Mouse (Mus musculus): ENCODE data around the gene Nrxn3. TPM values are rescaled to one million over a fixed set of nuclear protein-coding genes. Genes with fewer than 3 reads are reported as not detected.

Gene Nrxn3
- polyA plus RNA-seq, 1 experiment = 0.09 TPM

DNA sequence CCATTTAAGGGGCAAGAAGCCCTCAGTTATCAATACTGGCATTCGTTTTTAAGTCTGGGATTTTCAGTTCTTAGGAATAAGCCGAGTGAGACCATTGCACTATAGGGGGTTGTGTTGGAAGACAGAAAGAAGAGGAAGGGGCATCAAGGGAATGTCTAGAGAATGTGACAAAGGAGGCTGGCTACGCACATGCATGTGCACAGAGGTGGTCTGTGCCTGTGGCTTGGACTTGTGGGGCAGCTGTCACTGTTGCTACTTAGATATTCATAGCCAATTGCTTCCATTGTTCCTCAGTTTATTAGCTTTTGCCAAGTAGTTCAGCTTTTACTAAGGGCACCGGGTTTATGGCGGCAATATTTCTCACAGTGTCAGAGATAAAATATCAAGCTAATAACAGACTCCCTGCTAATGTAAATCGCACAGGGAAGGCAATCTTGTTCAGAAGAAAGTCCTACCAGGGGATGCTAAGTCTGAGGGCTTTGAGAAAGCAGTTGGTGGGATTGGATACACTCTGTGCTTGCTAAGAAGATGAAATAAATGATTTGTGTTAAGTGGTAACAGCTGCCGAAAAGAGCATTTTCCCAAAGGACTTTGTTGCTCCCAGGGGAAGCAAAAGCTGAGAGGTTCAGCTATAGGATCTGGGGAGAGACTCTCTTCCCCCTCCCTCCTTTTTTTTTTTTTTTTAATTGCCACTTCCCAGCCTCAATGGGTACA lies 177.5 kb downstream of the Nrxn3 start:
- Histone ChIP-seq H3K27me3 (replicated peaks) (no peaks in the 10 kb centered on the region), H3K9me3 (peaks cover 22% of the 10 kb centered on the region), H3K36me3 (replicated peaks; ENCODE audit: low read length) (no peaks in the 10 kb centered on the region), H3K4me1 (no peaks in the 10 kb centered on the region), H3K4me3 (replicated peaks) (no peak overlapping the region)
- TF ChIP-seq GATA1 (IDR thresholded peaks at IDR 0.05; ENCODE audit: borderline replicate concordance, low read length) = no peak

DNA sequence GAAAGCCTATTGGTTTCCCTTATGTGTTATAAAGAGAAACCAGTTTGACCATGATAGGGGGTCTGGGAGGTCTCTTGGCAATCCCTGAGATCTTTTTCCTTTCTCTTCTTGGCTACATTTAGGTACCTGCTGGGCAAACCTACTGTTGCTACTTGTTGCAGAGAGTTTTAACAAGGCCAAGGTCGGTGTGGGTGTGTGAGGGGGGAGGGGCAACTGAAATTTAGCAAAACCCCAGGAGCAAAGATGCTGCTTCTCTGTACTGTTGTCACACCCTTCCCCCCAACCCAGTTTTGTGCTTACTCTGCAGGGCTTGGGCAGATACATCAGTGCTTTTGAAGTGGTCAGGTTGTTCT lies 178.0 kb downstream of the Nrxn3 start:
- Histone ChIP-seq H3K4me1 (no peaks in the 10 kb centered on the region), H3K4me3 (replicated peaks) (no peak overlapping the region), H3K27me3 (replicated peaks) (no peaks in the 10 kb centered on the region), H3K36me3 (replicated peaks; ENCODE audit: low read length) (no peaks in the 10 kb centered on the region), H3K9me3 (peaks cover 22% of the 10 kb centered on the region)
- TF ChIP-seq FLI1 (IDR thresholded peaks at IDR 0.05; ENCODE audit: low read length) (no peak), GATA1 (IDR thresholded peaks at IDR 0.05; ENCODE audit: borderline replicate concordance, low read length) (no peak)

DNA sequence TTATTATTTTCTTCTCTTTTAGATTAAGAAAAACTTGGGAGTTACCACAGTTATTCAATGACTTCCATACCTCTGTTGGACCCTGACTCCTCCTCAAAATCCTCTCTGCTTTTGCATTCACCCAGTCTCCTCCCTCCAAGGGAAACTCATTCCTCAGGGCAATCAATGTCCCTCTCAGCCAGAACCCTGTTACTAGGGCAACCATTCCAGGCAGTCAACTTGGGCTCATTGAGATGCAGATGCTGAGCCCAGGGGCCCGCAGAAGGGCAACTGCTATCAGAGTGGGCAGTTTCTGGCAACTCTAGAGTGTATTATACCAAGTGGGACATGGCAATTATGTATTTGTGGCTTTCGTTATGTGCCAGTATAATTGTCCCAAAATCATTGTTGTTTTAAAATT lies 188.1 kb downstream of the Nrxn3 start:
- H3K4me1 ChIP-seq = no peaks in the 10 kb centered on the region
- TF ChIP-seq FLI1 (IDR thresholded peaks at IDR 0.05; ENCODE audit: low read length) (no peak), GATA1 (IDR thresholded peaks at IDR 0.05; ENCODE audit: borderline replicate concordance, low read length) (no peak)
- no peak overlapping the region for H3K4me3 ChIP-seq (replicated peaks)

DNA sequence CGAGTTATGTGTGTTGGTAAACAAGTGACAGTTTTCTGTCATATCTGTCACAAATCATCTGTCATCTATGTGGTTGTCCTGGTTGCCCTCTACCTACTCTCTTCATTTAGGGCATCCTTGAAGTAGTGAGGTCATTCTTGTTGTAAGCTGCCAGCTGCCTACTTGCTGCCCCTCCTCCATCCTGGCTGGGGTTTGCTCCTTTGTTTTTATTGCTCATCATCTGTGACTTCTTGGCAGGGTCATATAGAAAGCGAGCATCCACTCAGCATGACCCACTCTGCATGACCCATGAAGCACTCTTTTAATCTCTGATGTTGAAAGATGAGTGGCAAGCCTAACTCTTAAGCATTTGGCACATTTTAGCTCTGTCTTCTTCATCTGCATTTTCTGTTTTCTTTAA lies 194.1 kb downstream of the Nrxn3 start:
- Histone ChIP-seq H3K4me1 (no peaks in the 10 kb centered on the region), H3K9me3 (peaks cover 10% of the 10 kb centered on the region), H3K27me3 (replicated peaks) (no peaks in the 10 kb centered on the region), H3K36me3 (replicated peaks; ENCODE audit: low read length) (no peaks in the 10 kb centered on the region), H3K4me3 (replicated peaks) (no peak overlapping the region)
- TF ChIP-seq GATA1 (IDR thresholded peaks at IDR 0.05; ENCODE audit: borderline replicate concordance, low read length) (no peak), FLI1 (IDR thresholded peaks at IDR 0.05; ENCODE audit: low read length) (no peak)

More for the DNA sequence above, 188.1 kb downstream of the Nrxn3 start:
- Histone ChIP-seq H3K27me3 (replicated peaks) (no peaks in the 10 kb centered on the region), H3K36me3 (replicated peaks; ENCODE audit: low read length) (no peaks in the 10 kb centered on the region), H3K9me3 (peaks cover 2% of the 10 kb centered on the region; the same call in 1 of the 2 replicates)

DNA sequence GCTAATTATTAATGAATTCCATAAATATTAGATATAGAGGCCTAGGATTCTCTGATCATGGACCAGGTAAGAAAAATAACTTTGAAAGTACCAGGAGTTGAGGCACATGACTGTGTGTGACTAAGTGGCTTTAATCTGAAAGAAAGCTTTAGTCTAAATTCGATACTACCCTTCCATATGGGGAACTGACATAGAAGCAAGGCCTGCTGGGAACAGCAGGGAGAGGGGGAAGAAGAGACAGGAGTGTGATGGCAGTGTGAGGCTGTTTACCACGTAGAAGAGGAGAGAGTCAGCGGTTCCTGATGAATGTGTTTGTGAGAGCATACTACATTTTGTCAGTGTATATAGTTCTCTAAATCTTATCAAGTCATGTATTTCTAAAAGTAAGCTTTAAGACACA lies 202.2 kb downstream of the Nrxn3 start:
- Histone ChIP-seq H3K4me3 (replicated peaks) (no peak overlapping the region), H3K36me3 (replicated peaks; ENCODE audit: low read length) (no peaks in the 10 kb centered on the region), H3K4me1 (no peaks in the 10 kb centered on the region), H3K9me3 (no peaks in the 10 kb centered on the region), H3K27me3 (replicated peaks) (no peaks in the 10 kb centered on the region)
- TF ChIP-seq GATA1 (IDR thresholded peaks at IDR 0.05; ENCODE audit: borderline replicate concordance, low read length) (no peak), FLI1 (IDR thresholded peaks at IDR 0.05; ENCODE audit: low read length) (no peak)

DNA sequence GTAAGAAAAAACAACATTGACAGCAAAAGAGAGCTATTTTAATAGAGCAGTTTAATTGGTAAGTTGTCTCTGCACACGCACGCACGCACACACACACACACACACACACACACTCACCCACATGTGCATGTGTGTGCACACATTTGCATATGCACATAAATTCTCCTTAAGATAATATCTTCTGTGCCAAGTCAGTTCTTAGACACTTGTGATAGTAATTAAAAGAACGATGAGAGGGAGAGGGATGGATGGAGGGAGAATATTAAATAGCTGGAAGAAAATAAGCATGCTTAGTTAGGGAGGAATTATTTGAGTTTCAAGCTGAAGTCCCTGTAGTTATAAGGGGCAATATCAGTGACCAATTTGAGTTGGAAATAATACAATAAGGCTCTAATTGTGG lies 203.6 kb downstream of the Nrxn3 start:
- H3K4me3 ChIP-seq (replicated peaks) = no peak overlapping the region
- TF ChIP-seq FLI1 (IDR thresholded peaks at IDR 0.05; ENCODE audit: low read length) (no peak), GATA1 (IDR thresholded peaks at IDR 0.05; ENCODE audit: borderline replicate concordance, low read length) (no peak)
- no peaks in the 10 kb centered on the region for H3K36me3 ChIP-seq (replicated peaks; ENCODE audit: low read length)
- H3K9me3 ChIP-seq = no peaks in the 10 kb centered on the region
- H3K27me3 ChIP-seq (replicated peaks) = no peaks in the 10 kb centered on the region
- H3K4me1 ChIP-seq = no peaks in the 10 kb centered on the region

DNA sequence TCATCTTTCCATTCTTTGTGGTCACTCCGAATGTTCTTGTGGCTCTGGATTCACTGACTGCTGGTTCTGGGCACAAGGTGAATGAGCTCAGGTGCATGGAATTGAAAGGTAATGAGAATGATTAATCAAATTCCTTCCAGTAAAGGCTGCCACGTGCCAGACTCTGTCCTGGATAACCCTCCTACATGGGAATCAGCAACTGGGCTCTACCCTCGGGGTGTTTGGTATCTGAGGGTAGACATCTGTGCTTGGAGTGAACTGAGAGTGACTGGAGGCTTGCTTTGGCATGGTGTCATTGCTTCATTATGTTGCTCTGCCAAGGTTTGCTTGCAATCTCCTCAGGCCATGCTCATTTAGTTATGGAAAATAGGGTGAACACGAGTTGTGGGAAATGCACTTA lies 209.0 kb downstream of the Nrxn3 start:
- no peaks in the 10 kb centered on the region for H3K4me1 ChIP-seq
- 0 out of 2 replicates have a peak, but pooled peaks cover 6% of the 10 kb centered on the region for H3K9me3 ChIP-seq
- H3K4me3 ChIP-seq (replicated peaks) = no peak overlapping the region
- no peaks in the 10 kb centered on the region for H3K27me3 ChIP-seq (replicated peaks)
- TF ChIP-seq GATA1 (IDR thresholded peaks at IDR 0.05; ENCODE audit: borderline replicate concordance, low read length) (no peak), FLI1 (IDR thresholded peaks at IDR 0.05; ENCODE audit: low read length) (no peak)
- no peaks in the 10 kb centered on the region for H3K36me3 ChIP-seq (replicated peaks; ENCODE audit: low read length)

DNA sequence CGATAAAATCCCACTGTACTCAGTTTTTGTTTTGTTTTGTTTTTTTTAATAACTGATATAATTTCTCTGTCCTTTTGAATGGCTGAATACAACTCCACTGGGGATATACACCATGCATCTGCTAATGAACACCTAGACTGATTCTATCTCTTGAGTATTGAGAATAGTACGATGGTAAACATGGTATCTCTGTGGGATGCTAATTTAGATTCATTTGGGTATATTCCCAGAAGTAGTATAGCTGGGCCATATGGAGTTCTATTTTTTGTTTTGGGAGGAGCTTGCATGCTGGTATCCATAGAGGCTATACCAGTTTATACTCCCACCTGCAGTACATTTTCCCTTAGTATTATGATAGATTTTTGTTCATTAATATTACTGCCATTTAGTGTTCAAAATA lies 217.0 kb downstream of the Nrxn3 start:
- Histone ChIP-seq H3K4me3 (replicated peaks) (no peak overlapping the region), H3K4me1 (no peaks in the 10 kb centered on the region), H3K9me3 (no peaks in the 10 kb centered on the region), H3K36me3 (replicated peaks; ENCODE audit: low read length) (no peaks in the 10 kb centered on the region), H3K27me3 (replicated peaks) (no peaks in the 10 kb centered on the region)
- no peak for TF ChIP-seq FLI1 (IDR thresholded peaks at IDR 0.05; ENCODE audit: low read length)

DNA sequence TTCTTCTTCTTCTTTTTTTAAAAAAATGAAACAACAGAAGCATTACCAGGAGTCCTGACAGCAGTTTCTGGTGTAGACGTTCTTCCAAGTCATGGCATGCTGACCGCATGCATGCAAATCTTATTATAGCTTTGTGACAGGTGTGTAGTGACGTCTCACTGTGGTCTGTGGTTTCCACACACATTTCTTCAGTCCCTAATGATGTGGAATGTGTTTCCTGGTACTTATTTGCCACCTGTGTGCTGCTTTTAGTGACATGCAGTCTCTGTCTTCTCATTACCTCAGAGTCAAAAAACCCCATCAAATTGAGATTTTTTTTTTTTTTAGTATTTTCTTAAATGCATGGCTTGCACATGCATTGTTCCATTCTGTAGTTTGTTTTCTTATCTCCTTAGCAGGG lies 222.3 kb downstream of the Nrxn3 start:
- no peak overlapping the region for H3K4me3 ChIP-seq (replicated peaks)
- no peaks in the 10 kb centered on the region for H3K27me3 ChIP-seq (replicated peaks)

DNA sequence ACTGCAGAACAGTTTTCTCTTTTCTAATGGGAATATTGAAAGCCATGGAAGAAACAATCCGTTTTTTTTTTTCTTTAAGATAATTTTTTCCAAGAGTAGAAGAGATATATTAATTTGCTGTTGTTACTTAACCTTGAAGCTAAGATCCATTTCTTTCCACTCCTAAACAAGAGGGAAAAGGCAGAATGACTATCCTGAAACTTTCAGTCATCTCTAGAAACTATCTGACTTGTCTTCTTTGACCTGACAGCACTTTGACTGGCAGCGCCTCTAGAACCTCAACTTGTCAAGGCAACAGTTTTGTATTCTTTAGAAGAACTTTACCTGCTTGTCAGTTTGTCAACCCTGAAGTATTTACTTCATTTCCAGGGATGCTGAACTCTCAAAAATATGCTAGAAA lies 227.2 kb downstream of the Nrxn3 start:
- no peaks in the 10 kb centered on the region for H3K36me3 ChIP-seq (replicated peaks; ENCODE audit: low read length)
- peaks cover 5% of the 10 kb centered on the region; the same call in 1 of the 2 replicates for H3K9me3 ChIP-seq
- TF ChIP-seq FLI1 (IDR thresholded peaks at IDR 0.05; ENCODE audit: low read length) = no peak
- no peak for TF ChIP-seq GATA1 (IDR thresholded peaks at IDR 0.05; ENCODE audit: borderline replicate concordance, low read length)
- H3K4me3 ChIP-seq (replicated peaks) = no peak overlapping the region
- no peaks in the 10 kb centered on the region for H3K27me3 ChIP-seq (replicated peaks)
- no peaks in the 10 kb centered on the region for H3K4me1 ChIP-seq

More for the DNA sequence above, 222.3 kb downstream of the Nrxn3 start:
- no peaks in the 10 kb centered on the region for H3K36me3 ChIP-seq (replicated peaks; ENCODE audit: low read length)
- H3K9me3 ChIP-seq = no peaks in the 10 kb centered on the region
- TF ChIP-seq FLI1 (IDR thresholded peaks at IDR 0.05; ENCODE audit: low read length) (no peak), GATA1 (IDR thresholded peaks at IDR 0.05; ENCODE audit: borderline replicate concordance, low read length) (no peak)
- no peaks in the 10 kb centered on the region for H3K4me1 ChIP-seq
